Mouse (Mus musculus): ENCODE data around the gene Lrrc32.

DNA sequence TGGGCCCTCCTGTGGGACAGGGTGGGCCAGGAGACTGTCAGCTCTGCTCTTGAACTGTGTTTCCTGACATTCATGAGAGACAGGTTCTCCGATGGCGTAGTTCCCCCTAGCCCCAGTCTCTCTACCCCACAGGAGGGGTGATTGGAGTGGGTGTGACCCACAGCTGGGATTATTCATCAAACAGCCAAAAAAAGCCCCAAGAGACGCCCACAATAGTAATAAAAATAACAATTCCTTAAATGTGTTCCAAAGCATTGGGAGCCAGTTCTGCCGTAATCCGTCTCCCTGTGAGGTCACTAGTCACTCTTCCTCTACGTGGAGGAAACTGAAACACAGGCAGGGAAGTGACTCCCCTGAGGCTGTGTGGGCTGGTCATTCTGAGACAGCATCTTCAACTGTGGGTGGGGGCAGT is 53.7 kb downstream of the Lrrc32 start:
- TF ChIP-seq POLR2A (IDR thresholded peaks at IDR 0.05; ENCODE audit: borderline replicate concordance, low read depth, low read length) (no peak), CTCF (IDR thresholded peaks at IDR 0.05; ENCODE audit: low read depth, low read length) (no peak)

All from bone marrow macrophage, adult 2 months (primary cell).